Mouse (Mus musculus) midbrain, embryonic 11.5 days (tissue): ENCODE measurements around the gene Foxf1. TPM values are rescaled to one million over a fixed set of nuclear protein-coding genes. Genes with fewer than 3 reads are reported as not detected.
A peak's percentile ranks its signal among the peaks of the same experiment; 100 is the strongest.

Experiments used
- ATAC-seq: fragments of 200-750 bp; cut with Nextera tagmentation; 2 replicates; pipeline ENCODE4 v1.8.0; 2017; ENCODE audit warnings: moderate TSS enrichment, moderate library complexity; ENCODE audit not compliant: low FRiP score
- DNase-seq: peaks from one replicate; pipeline ENCODE4 v3.0.0; 2015; ENCODE audit warnings: low spot score; ENCODE audit errors: missing footprints
- H3K27ac ChIP-seq: fragments of 300-500 bp; sonication (generic); 2 replicates; pipeline ENCODE4 v1.5.1; 2014; ENCODE audit warnings: low read depth, low read length
- H3K27me3 ChIP-seq: fragments of 300-500 bp; sonication (generic); 2 replicates; pipeline ENCODE4 v1.6.1; 2014; ENCODE audit warnings: mild to moderate bottlenecking, low read length, moderate library complexity, mixed read lengths; ENCODE audit not compliant: control insufficient read depth, insufficient read depth
- H3K36me3 ChIP-seq: fragments of 300-500 bp; sonication (generic); 2 replicates; pipeline ENCODE4 v1.6.1; 2014; ENCODE audit warnings: mild to moderate bottlenecking, low read length, moderate library complexity, mixed read lengths; ENCODE audit not compliant: control insufficient read depth, insufficient read depth
- H3K4me1 ChIP-seq: fragments of 300-500 bp; sonication (generic); 2 replicates; pipeline ENCODE4 v1.6.1; 2014; ENCODE audit warnings: low read length; ENCODE audit not compliant: control insufficient read depth, insufficient read depth
- H3K4me2 ChIP-seq: fragments of 300-500 bp; sonication (generic); 2 replicates; pipeline ENCODE4 v1.6.1; 2014; ENCODE audit warnings: mild to moderate bottlenecking, moderate library complexity
- H3K4me3 ChIP-seq: fragments of 300-500 bp; sonication (generic); 2 replicates; pipeline ENCODE4 v1.5.1; 2014; ENCODE audit warnings: low read depth, low read length
- H3K9ac ChIP-seq: fragments of 300-500 bp; sonication (generic); 2 replicates; pipeline ENCODE4 v1.6.1; 2014; ENCODE audit warnings: low read length
- H3K9me3 ChIP-seq: fragments of 300-500 bp; sonication (generic); 2 replicates; pipeline ENCODE4 v1.6.1; 2016; ENCODE audit warnings: low read length; ENCODE audit not compliant: control insufficient read depth
- WGBS: fragments of 180-500 bp; shearing (Covaris S2); extraction: QIAGEN DNeasy Blood & Tissue Kit; methylation state at CpG from one replicate; pipeline ENCODE4 v1.1.7; 2014; 5-methylcytosine and 5-hydroxymethylcytosine counted together
- polyA plus RNA-seq: library from polyadenylated mRNA; unstranded; fragments of >200 nt; fragmentation: Nextera tagmentation; extraction: Ambion mirVana; gene quantifications from 2 replicates; pipeline ENCODE4 v1.2.1, GENCODE M21; 2014

Foxf1 gene
- polyA plus RNA-seq, 1 experiment from 2014 or later: 0.20 TPM

GRCm38 (mm10) chr8:121079944-121080343 lies 4.2 kb upstream of the Foxf1 start:
- peaks cover 99% of the 10 kb centered on the region for H3K27me3 ChIP-seq
- no peak overlapping the region for H3K9ac ChIP-seq
- H3K36me3 ChIP-seq: no peaks in the 10 kb centered on the region
- H3K4me3 ChIP-seq: no peak overlapping the region
- no peak for ATAC-seq
- DNase-seq: peak; percentile 91
- H3K4me2 ChIP-seq: no peak overlapping the region
- H3K9me3 ChIP-seq: no peaks in the 10 kb centered on the region
- no peak overlapping the region for H3K27ac ChIP-seq
- WGBS: 3% methylated on average over 12 of the region's 12 CpGs
- H3K4me1 ChIP-seq: peaks cover 23% of the 10 kb centered on the region

- Histone ChIP-seq H3K9ac (no peak overlapping the region), H3K27ac (no peak overlapping the region), H3K4me2 (no peak overlapping the region), H3K4me3 (no peak overlapping the region), H3K27me3 (peaks cover 99% of the 10 kb centered on the region), H3K36me3 (no peaks in the 10 kb centered on the region), H3K4me1 (peaks cover 23% of the 10 kb centered on the region), H3K9me3 (no peaks in the 10 kb centered on the region)
- WGBS: under 1% methylated on average over 49 of the region's 49 CpGs
- peak; percentile 95 for DNase-seq
- no peak for ATAC-seq
These were observed 3.7 kb upstream of the Foxf1 start for GRCm38 (mm10) chr8:121080361-121081090.

- H3K27me3 ChIP-seq: peaks cover 99% of the 10 kb centered on the region
- no peak overlapping the region for H3K9ac ChIP-seq
- H3K4me1 ChIP-seq: peaks cover 23% of the 10 kb centered on the region
- peak; percentile 86 for DNase-seq
- 3% methylated on average over 7 of the region's 7 CpGs for WGBS
- no peaks in the 10 kb centered on the region for H3K36me3 ChIP-seq
- no peak overlapping the region for H3K27ac ChIP-seq
- ATAC-seq: no peak
- H3K4me3 ChIP-seq: no peak overlapping the region
- no peaks in the 10 kb centered on the region for H3K9me3 ChIP-seq
- H3K4me2 ChIP-seq: no peak overlapping the region
These were observed 2.8 kb upstream of the Foxf1 start for GRCm38 (mm10) chr8:121081398-121081797.

- no peak overlapping the region for H3K27ac ChIP-seq
- H3K9ac ChIP-seq: no peak overlapping the region
- H3K27me3 ChIP-seq: peaks cover 99% of the 10 kb centered on the region
- H3K9me3 ChIP-seq: no peaks in the 10 kb centered on the region
- H3K4me3 ChIP-seq: peak overlapping the region; percentile 38
- H3K36me3 ChIP-seq: no peaks in the 10 kb centered on the region
- under 1% methylated on average over 57 of the region's 57 CpGs for WGBS
- DNase-seq (peak; percentile 91), ATAC-seq (no peak)
- H3K4me1 ChIP-seq: peaks cover 23% of the 10 kb centered on the region
- H3K4me2 ChIP-seq: peak overlapping the region; percentile 74
These were observed 1.7 kb upstream of the Foxf1 start for GRCm38 (mm10) chr8:121082218-121083092.

- H3K36me3 ChIP-seq: no peaks in the 10 kb centered on the region
These were observed 872 bp upstream of the Foxf1 start for GRCm38 (mm10) chr8:121083093-121083935.

GRCm38 (mm10) chr8:121083936-121084209 lies 313 bp upstream of the Foxf1 start:
- Histone ChIP-seq H3K36me3 (no peaks in the 10 kb centered on the region), H3K4me1 (peaks cover 23% of the 10 kb centered on the region), H3K27ac (no peak overlapping the region), H3K4me3 (peak overlapping the region; percentile 38), H3K9ac (peak overlapping the region; percentile 24), H3K4me2 (peak overlapping the region; percentile 74), H3K27me3 (peaks cover 99% of the 10 kb centered on the region), H3K9me3 (no peaks in the 10 kb centered on the region)
- WGBS: 0% methylated on average over 19 of the region's 27 CpGs
- ATAC-seq (peak; percentile 43; the same call in 1 of the 2 replicates), DNase-seq (no peak)

More at GRCm38 (mm10) chr8:121083093-121083935, 872 bp upstream of the Foxf1 start:
- peak overlapping the region; percentile 24 for H3K9ac ChIP-seq
- peaks cover 23% of the 10 kb centered on the region for H3K4me1 ChIP-seq
- H3K9me3 ChIP-seq: no peaks in the 10 kb centered on the region
- peaks cover 98% of the 10 kb centered on the region for H3K27me3 ChIP-seq
- ATAC-seq: peak; percentile 54
- no peak overlapping the region for H3K27ac ChIP-seq
- DNase-seq: peak; percentile 97
- H3K4me2 ChIP-seq: peak overlapping the region; percentile 74
- H3K4me3 ChIP-seq: peak overlapping the region; percentile 38
- WGBS: under 1% methylated on average over 88 of the region's 89 CpGs

- no peak overlapping the region for H3K27ac ChIP-seq
- ATAC-seq: no peak
- peaks cover 99% of the 10 kb centered on the region for H3K27me3 ChIP-seq
- under 1% methylated on average over 30 of the region's 30 CpGs for WGBS
- H3K9me3 ChIP-seq: no peaks in the 10 kb centered on the region
- DNase-seq: peak; percentile 93
- H3K9ac ChIP-seq: no peak overlapping the region
- H3K4me1 ChIP-seq: peaks cover 23% of the 10 kb centered on the region
- peak overlapping the region; percentile 74; the same call in 1 of the 2 replicates for H3K4me2 ChIP-seq
- no peaks in the 10 kb centered on the region for H3K36me3 ChIP-seq
- peak overlapping the region; percentile 38; the same call in 1 of the 2 replicates for H3K4me3 ChIP-seq
These were observed 825 bp downstream of the Foxf1 start for GRCm38 (mm10) chr8:121085011-121085410.

GRCm38 (mm10) chr8:121085561-121085960 lies 1.4 kb downstream of the Foxf1 start:
- peaks cover 99% of the 10 kb centered on the region for H3K27me3 ChIP-seq
- no peak overlapping the region for H3K4me3 ChIP-seq
- peaks cover 23% of the 10 kb centered on the region for H3K4me1 ChIP-seq
- WGBS: 16% methylated on average over 3 of the region's 3 CpGs
- H3K9ac ChIP-seq: no peak overlapping the region
- no peak overlapping the region for H3K4me2 ChIP-seq
- H3K27ac ChIP-seq: no peak overlapping the region
- no peaks in the 10 kb centered on the region for H3K9me3 ChIP-seq
- no peak for ATAC-seq
- H3K36me3 ChIP-seq: no peaks in the 10 kb centered on the region
- peak; percentile 94 for DNase-seq
